Mouse (Mus musculus): ENCODE results near the gene Pmm1. TPM values are rescaled to one million over a fixed set of nuclear protein-coding genes. Genes with fewer than 3 reads are reported as not detected.
"Not testable (repeated sequence)": the region's sequence is repeated elsewhere in the genome, so short reads cannot be mapped to it uniquely, and the experiment has no call there.

The Pmm1 gene
- total RNA-seq, 2 experiments from 2014 or later: 30.5 to 90.7 TPM

DNA sequence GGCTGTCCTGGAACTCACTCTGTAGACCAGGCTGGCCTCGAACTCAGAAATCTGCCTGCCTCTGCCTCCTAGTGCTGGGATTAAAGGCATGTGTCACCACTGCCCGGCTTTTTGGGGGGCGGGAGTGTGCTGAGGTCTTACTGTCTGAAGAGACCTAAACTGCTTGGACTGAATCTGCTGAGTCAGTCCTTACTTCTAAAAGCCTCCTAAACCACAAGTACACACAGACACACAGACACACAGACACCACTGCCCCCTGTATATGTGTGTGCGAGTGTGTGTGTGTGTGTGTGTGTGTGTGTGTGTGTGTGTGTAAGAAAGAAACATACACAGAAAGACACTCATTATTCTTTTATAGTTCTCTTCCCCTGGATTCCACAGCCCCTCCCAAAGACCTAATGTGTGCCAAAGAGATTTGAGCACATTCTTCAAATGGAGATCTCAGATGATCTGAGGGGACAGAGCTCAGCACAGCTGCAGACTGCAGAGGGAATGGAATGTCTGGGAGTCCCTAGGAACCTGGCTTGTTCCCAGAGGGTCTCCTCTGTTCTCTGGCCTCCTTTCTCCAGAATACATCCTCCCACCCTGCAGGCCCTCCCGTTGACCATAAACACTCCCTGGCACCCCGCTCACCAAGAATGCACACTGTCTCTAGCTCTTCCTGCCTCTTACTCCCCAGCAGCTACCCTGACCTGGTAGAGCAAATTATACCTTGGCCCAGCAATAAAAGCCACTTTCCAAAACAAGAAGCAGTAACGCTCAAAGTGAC is 24.7 kb downstream of the Pmm1 start:
- no peak for ATAC-seq (replicated peaks; ENCODE audit: low FRiP score, low TSS enrichment, poor library complexity, severe bottlenecking)

GRCm38 (mm10) chr15:81933986-81934385 is 26.7 kb downstream of the Pmm1 start:
- ATAC-seq (replicated peaks; ENCODE audit: low FRiP score, low TSS enrichment, poor library complexity, severe bottlenecking): no peak

- ATAC-seq (replicated peaks; ENCODE audit: low FRiP score, low TSS enrichment, poor library complexity, severe bottlenecking): no peak
These were observed 27.7 kb downstream of the Pmm1 start for GRCm38 (mm10) chr15:81932951-81933470.

GRCm38 (mm10) chr15:81928277-81928676 is 32.5 kb downstream of the Pmm1 start:
- ATAC-seq (replicated peaks; ENCODE audit: low FRiP score, low TSS enrichment, poor library complexity, severe bottlenecking): no peak

DNA sequence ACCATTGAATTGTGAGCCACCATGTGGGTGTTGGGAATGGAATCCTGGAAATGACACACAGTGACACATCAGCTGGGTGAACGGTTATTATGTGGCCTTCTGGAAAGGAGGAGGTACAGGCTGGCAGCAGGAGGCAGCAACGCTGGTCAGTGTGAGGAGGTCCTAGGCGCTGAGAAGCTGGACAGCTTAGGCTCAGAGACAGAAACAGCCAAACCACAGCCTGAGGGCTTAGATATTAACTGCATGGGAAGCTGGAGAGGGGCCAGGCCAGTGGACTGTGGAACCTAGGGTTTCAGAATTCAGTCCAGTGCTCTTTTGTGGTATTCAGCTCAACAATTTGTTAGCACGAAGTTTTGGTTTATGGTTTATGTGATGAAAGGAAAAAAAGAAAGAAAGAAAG is 33.0 kb downstream of the Pmm1 start:
- no peak for ATAC-seq (replicated peaks; ENCODE audit: low FRiP score, low TSS enrichment, poor library complexity, severe bottlenecking)

DNA sequence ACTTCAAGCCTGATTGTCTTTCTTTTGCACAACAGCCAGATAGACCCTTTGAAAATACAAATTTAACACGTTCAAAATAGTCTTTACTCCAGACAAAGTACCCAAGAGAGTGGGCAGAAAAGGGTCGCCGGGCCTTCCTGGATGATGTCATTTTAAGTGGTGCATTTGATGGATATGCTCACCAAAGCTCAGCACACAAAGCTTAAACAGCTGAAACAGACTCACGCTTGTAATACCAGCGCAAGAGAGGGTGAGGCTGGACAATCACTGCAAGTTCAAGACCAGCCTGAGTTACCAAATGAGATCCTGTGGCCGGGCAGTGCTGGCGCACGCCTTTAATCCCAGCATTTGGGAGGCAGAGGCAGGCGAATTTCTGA is 34.3 kb downstream of the Pmm1 start:
- ATAC-seq (replicated peaks; ENCODE audit: low FRiP score, low TSS enrichment, poor library complexity, severe bottlenecking): no peak

GRCm38 (mm10) chr15:81925760-81926445 is 34.8 kb downstream of the Pmm1 start, which contains the start of gene Polr3h:
Polr3h (minus strand) TSS chr15:81926240.
- peak; percentile 82 for ATAC-seq (replicated peaks; ENCODE audit: low FRiP score, low TSS enrichment, poor library complexity, severe bottlenecking)

DNA sequence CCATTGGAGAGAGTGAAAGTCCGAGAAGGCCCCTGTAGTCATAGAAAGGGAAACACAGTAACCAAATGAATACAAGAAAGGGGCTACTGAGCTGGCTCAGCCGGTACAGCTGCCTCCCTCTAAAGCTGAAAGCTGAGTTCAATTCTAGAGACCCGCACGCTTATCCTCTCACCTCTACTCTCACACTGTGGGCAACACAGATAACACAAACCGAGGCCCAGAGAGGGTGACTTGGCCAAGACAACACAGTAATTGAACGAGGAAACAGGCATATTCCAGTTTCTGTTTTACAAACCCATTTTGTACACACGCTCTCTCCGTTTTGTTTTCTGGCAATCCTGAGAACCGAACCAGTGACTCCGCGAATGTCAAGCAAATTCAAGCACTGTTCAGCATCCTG is 35.8 kb downstream of the Pmm1 start:
- ATAC-seq (replicated peaks; ENCODE audit: low FRiP score, low TSS enrichment, poor library complexity, severe bottlenecking): peak; percentile 58

DNA sequence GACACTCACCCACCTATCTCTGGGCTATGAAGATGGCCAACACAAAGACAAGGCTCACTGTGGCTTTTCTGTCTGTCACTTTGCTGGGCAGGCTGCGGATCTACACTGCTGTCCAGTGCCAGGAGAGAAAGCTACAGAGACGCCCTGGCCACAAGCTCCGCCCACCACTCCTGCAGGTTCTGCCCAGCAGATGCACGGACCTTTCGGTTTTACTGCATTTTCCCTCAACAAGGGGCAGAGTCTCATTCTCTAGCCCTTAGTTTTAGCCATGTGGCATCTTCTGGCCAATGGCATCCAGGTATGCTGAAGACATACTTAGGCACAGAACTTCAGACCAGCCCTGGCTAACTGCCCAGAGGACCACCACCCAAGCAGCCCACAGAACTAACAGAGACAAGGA is 39.5 kb downstream of the Pmm1 start:
- ATAC-seq (replicated peaks; ENCODE audit: low FRiP score, low TSS enrichment, poor library complexity, severe bottlenecking): no peak

DNA sequence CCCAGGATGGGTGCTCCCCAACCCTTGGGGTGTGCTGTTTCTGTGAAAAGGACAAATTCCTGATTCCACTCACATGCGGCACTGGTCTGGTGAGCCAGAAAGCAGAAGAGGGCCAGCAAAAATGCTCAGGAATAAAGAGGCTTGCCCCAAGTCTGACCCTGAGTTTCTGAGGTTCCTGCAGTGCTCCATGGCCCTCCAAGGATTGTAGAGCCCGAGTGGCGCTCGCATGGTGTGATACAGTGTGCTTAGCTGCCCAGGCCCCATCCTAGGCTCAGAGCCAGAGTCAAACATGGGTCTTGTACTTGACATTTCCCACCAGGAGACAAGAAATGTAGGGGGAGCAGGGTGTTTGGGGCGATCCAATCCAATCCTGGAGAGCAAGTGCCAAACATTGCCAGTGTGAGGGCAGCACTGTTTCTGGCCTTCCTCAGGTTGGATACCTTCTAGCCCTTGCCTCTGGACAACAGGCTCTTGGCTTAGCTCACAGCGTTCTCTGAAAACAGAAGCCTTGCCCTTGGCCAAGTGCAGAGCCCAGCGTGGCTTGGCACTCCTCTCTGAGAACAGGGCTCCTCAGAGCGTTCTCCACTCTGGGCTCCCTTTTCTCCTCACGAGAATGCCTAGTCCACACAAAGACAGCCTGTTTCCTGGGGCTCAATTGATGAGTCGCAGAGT is 40.0 kb downstream of the Pmm1 start:
- no peak for ATAC-seq (replicated peaks; ENCODE audit: low FRiP score, low TSS enrichment, poor library complexity, severe bottlenecking)

DNA sequence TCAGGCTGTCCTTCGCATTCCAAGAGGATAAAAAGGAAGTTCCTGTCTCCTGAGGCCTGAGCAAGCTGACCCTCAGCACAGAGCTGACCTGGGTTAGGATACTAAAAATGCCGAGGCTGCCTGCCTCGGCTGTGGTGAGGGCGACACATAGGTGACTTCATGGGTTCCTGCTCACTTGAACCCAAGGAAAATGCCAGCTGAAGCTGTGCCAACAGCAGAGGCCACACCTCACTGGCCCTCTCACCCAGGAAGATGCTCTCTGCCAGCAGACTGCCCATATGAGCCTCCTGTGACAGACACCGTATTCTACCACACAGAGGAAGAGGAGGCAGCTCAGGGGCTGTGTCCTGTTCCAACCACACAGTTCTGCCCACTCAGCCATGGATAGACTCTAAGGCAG is 41.7 kb downstream of the Pmm1 start:
- no peak for ATAC-seq (replicated peaks; ENCODE audit: low FRiP score, low TSS enrichment, poor library complexity, severe bottlenecking)

DNA sequence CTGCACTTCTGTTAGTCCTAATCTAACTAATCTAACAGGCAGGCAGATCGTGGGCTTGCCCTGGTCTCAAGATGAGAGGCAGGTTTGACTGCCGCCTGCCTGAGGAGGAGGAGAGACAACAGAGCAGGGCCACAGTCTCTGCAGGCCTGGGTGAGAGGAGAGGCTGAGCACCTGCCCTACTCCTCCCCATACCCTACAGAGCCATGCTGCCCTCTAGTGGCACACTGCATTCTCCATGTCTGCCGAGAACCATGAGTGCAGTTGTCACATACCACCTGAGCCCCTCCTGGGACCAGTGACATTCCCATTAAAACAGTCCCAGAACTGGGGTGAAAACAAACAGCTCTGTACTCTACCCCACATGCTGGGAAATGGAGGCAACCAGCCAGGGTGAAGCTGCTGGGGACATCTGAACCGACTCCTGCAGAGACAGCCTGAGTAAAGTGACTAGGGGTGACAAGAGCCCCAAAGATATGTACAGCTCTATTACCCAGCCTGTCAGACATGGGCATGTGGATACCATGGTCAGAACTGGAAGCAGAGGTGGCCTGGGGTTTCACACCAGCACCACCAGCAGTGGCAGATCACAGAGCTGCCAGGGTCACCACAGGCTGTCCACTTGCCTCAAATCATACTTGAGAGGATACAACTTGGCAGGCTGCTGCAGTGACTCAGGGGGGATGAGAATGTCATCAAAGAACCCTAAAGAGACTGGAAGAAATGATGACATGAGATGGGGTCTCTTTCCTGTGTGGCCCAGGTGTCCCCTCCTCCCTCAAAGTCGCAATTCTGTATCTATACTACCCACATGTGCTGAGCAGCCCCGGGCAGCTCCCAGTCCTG is 42.9 kb downstream of the Pmm1 start:
- ATAC-seq (replicated peaks; ENCODE audit: low FRiP score, low TSS enrichment, poor library complexity, severe bottlenecking): peak; percentile 53

DNA sequence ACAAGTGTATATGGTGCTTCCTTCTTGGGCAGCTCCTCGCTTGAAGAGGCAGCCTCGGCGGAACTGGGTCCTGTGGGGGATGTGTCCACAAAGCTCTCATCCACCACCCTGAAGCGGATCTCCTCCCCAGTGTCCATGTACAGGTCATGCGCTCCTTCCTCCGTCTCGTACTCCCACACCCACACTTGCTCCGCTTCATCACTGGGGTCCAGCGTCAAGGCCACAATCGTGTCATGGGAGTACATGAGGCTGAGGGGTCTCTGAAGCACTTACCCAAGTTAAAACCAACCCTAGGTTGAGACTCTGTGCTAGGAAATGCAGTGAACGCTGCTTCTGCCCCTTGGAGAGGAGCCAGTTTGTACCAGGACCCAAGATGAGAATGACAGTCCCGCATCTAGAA is 43.5 kb downstream of the Pmm1 start:
- ATAC-seq (replicated peaks; ENCODE audit: low FRiP score, low TSS enrichment, poor library complexity, severe bottlenecking): no peak

GRCm38 (mm10) chr15:81915663-81916062 is 45.1 kb downstream of the Pmm1 start:
- no peak for ATAC-seq (replicated peaks; ENCODE audit: low FRiP score, low TSS enrichment, poor library complexity, severe bottlenecking)

- ATAC-seq (replicated peaks; ENCODE audit: low FRiP score, low TSS enrichment, poor library complexity, severe bottlenecking): peak; percentile 72
These were observed 46.1 kb downstream of the Pmm1 start for GRCm38 (mm10) chr15:81914668-81915067.

DNA sequence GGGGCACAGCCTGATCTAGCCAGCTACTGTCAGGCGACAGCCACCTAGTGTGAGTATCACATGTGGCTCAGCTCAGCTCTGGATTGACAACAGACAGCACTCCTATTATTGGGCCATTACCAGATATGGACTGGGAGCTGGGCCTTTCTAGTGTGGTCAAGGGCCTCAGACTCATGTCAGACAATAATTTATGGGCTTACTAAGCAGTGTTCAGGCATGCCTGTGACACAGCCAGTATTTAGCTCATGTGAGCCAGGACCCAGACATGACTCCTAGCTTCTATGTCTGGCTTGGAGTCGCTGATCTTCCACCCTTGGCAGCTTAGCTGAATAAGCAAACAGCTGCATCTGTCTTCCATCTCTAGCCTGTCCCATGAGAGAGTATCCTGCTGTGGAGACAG is 48.2 kb downstream of the Pmm1 start:
- ATAC-seq (replicated peaks; ENCODE audit: low FRiP score, low TSS enrichment, poor library complexity, severe bottlenecking): no peak

DNA sequence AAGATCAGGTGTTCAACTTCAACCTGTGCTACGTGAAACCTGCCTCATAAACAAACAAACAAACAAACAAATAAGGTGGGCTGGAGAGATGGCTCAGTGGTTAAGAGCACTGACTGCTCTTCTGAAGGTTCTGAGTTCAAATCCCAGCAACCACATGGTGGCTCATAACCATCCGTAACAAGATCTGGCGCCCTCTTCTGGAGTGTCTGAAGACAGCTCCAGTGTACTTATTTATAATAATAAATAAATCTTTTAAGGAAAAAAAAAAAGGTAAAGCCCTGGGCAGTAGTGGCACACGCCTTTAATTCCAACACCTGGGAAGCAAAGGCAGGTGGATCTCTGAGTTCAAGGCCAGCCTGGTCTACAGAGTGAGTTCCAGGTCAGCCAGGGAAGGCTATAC is 52.0 kb downstream of the Pmm1 start:
- ATAC-seq (replicated peaks; ENCODE audit: low FRiP score, low TSS enrichment, poor library complexity, severe bottlenecking): not testable (repeated sequence)

DNA sequence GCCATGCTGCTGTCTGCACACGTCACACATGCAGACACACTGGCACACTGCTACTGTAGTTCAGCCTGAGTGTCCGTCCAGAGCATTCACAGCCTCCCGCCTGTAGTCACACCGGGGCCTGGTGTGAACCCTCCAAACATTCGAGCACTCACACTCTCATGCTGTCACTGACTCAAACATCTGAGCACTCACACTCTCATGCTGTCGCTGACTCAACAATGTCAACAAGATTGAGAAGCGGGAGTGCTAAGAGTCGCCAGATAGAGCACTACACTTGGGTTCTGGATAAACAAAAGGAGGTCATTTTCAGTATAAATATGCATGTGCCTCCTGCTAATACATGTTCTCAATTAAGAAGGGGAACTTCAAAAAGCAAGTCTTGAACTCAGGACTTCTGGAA is 52.8 kb downstream of the Pmm1 start:
- no peak for ATAC-seq (replicated peaks; ENCODE audit: low FRiP score, low TSS enrichment, poor library complexity, severe bottlenecking)

DNA sequence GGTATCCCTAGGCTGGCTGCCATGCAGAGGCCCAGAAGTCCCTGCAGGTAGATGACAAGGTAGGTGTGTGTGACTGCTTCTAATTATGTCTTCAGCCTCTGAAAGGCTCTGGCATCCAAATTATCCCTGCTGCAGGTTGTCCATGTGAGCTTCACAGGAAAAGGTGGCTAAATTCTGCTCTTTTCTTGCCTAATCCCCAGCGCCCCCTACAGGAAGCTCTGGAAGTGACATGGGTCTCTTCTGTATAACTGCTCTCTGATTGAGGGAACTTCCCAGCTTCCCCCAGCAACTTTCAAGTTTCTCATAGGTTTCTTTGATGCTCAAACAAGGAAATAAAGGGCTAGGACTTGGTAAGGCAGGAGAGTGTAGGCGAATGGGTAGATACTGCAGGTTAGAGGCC is 55.8 kb downstream of the Pmm1 start:
- ATAC-seq (replicated peaks; ENCODE audit: low FRiP score, low TSS enrichment, poor library complexity, severe bottlenecking): peak; percentile 23; the same call in 1 of the 2 replicates
